ENCODE assay signal across 9 mouse cellular contexts in genomic region chr5:115977757-115978156, GRCm38 (mm10). TPM values are rescaled to one million over a fixed set of nuclear protein-coding genes. Genes with fewer than 3 reads are reported as not detected.
A peak's percentile ranks its signal among the peaks of the same experiment; 100 is the strongest.
DNase-seq lines count a peak whose midpoint lies in the region; ATAC-seq lines count a peak whose summit lies in the region.
"Had no signal": no experiment of that assay in that cellular context is flagged by ENCODE, and none has a peak within 500 bp of the region (broad histone marks: within the 10 kb centered on the region; RNA-seq: fewer than 3 reads in every experiment).

No protein-coding gene starts in this region.

- H3K4me2 ChIP-seq in heart, embryonic 13.5 days = peak overlapping the region; percentile 10; the same call in 1 of the 2 replicates
- H3K4me2 ChIP-seq in midbrain, embryonic 13.5 days (replicated peaks) = no peak overlapping the region

- peak overlapping the region; percentile 44 for H3K27ac ChIP-seq in heart, embryonic 13.5 days (replicated peaks)
- H3K27ac ChIP-seq in midbrain, embryonic 13.5 days = peak overlapping the region; percentile 11; the same call in 1 of the 2 replicates

- H3K4me1 ChIP-seq in heart, embryonic 13.5 days = peaks cover 6% of the 10 kb centered on the region
- 0 out of 2 replicates have a peak, but pooled peaks cover 5% of the 10 kb centered on the region for H3K4me1 ChIP-seq in midbrain, embryonic 13.5 days (replicated peaks)

- no peak overlapping the region for H3K4me3 ChIP-seq in heart, embryonic 13.5 days
- H3K4me3 ChIP-seq in midbrain, embryonic 13.5 days (replicated peaks) = no peak overlapping the region

- peaks cover 81% of the 10 kb centered on the region for H3K36me3 ChIP-seq in heart, embryonic 13.5 days
- peaks cover 29% of the 10 kb centered on the region for H3K36me3 ChIP-seq in midbrain, embryonic 13.5 days

- H3K9ac ChIP-seq in heart, embryonic 13.5 days = no peak overlapping the region
- H3K9ac ChIP-seq in midbrain, embryonic 13.5 days (replicated peaks) = no peak overlapping the region

- peak; percentile 15 for DNase-seq in layer of hippocampus, adult 11-12 months (ENCODE audit: low spot score)
- no peak for DNase-seq in layer of hippocampus, adult 9-11 months
- peak; percentile 77 for DNase-seq in kidney, postnatal 10 days
- DNase-seq in cerebellum, adult 9-11 months = no peak
- DNase-seq in left cerebral cortex, adult 8-10 months (ENCODE audit: low spot score in 2 of 2) = no peak
- DNase-seq in cerebellum, postnatal 10 days = no peak

- no peaks in the 10 kb centered on the region for H3K27me3 ChIP-seq in heart, embryonic 13.5 days (replicated peaks)
- no peaks in the 10 kb centered on the region for H3K27me3 ChIP-seq in midbrain, embryonic 13.5 days

- no peak for ATAC-seq in heart, embryonic 13.5 days (ENCODE audit: extremely low read depth, insufficient number of reproducible peaks, low FRiP score, low TSS enrichment)
- no peak for ATAC-seq in midbrain, embryonic 13.5 days

- WGBS in heart, embryonic 13.5 days = 75% methylated on average over 10 of the region's 10 CpGs
- 76% methylated on average over 10 of the region's 10 CpGs for WGBS in midbrain, embryonic 13.5 days

- no peaks in the 10 kb centered on the region for H3K9me3 ChIP-seq in heart, embryonic 13.5 days
- H3K9me3 ChIP-seq in midbrain, embryonic 13.5 days = no peaks in the 10 kb centered on the region
- H3K9me3 ChIP-seq: G1E had no signal

RNA-seq across cellular contexts. Expression of gene Prkab1, which starts 46.6 kb away (rescaled TPM):
- polyA plus RNA-seq in heart, embryonic 13.5 days (2015; fragmentation: Nextera tagmentation; extraction: Ambion mirVana) = 43.1 and 43.9 TPM in 2 replicates
- 54.7 and 55.5 TPM in 2 replicates for polyA plus RNA-seq in midbrain, embryonic 13.5 days (2015; fragmentation: Nextera tagmentation; extraction: Ambion mirVana)
- total RNA-seq in left cerebral cortex, adult 8-10 months (2022) = 10 to 100 TPM; 23.8 to 31.5 (median 28.7) TPM

Comparison
In these comparisons a context has a peak if more than half of its experiments do, and no peak if none do; other contexts are left out.
1. DNase-seq: peak in layer of hippocampus, adult 11-12 months (single experiment) and kidney, postnatal 10 days (single experiment); none in layer of hippocampus, adult 9-11 months (single experiment), cerebellum, adult 9-11 months (single experiment), left cerebral cortex, adult 8-10 months (0 of 2) and cerebellum, postnatal 10 days (0 of 2).